ENCODE assay signal across 20 mouse cellular contexts in genomic region chr9:79516384-79516783, GRCm38 (mm10).
"Had no signal": no experiment of that assay in that cellular context is flagged by ENCODE, and none has a peak within 500 bp of the region (broad histone marks: within the 10 kb centered on the region; RNA-seq: fewer than 3 reads in every experiment).

No protein-coding gene starts in this region.

- H3K9ac ChIP-seq: limb, embryonic 12.5 days; limb, embryonic 15.5 days; liver, embryonic 14.5 days; liver, postnatal 0 days; midbrain, embryonic 12.5 days; midbrain, embryonic 15.5 days; neural tube, embryonic 12.5 days; neural tube, embryonic 15.5 days; stomach, embryonic 15.5 days had no signal

- H3K4me3 ChIP-seq: limb, embryonic 12.5 days; limb, embryonic 15.5 days; midbrain, embryonic 12.5 days; midbrain, embryonic 15.5 days; neural tube, embryonic 12.5 days; neural tube, embryonic 15.5 days; stomach, embryonic 15.5 days had no signal

- DNase-seq: kidney, adult 2 months; kidney, postnatal 10 days; kidney, postnatal 4 days; left cerebral cortex, postnatal 4 days; liver, postnatal 0 days; retina, postnatal 1 day; right cerebral cortex, postnatal 25 days; spleen, adult 18-20 months; thymus, postnatal 36 days had no signal

- H3K4me2 ChIP-seq: limb, embryonic 12.5 days; limb, embryonic 15.5 days; liver, embryonic 11.5 days; midbrain, embryonic 12.5 days; midbrain, embryonic 15.5 days; neural tube, embryonic 12.5 days; neural tube, embryonic 15.5 days; stomach, embryonic 15.5 days had no signal

- H3K27ac ChIP-seq: limb, embryonic 12.5 days; limb, embryonic 15.5 days; liver, embryonic 14.5 days; macrophage; midbrain, embryonic 12.5 days; midbrain, embryonic 15.5 days; neural tube, embryonic 12.5 days; neural tube, embryonic 15.5 days; stomach, embryonic 15.5 days had no signal

- H3K36me3 ChIP-seq: limb, embryonic 12.5 days; limb, embryonic 15.5 days; midbrain, embryonic 12.5 days; midbrain, embryonic 15.5 days; neural tube, embryonic 12.5 days; neural tube, embryonic 15.5 days; stomach, embryonic 15.5 days had no signal

- H3K9me3 ChIP-seq: limb, embryonic 12.5 days; limb, embryonic 15.5 days; midbrain, embryonic 12.5 days; midbrain, embryonic 15.5 days; neural tube, embryonic 12.5 days; neural tube, embryonic 15.5 days; stomach, embryonic 15.5 days had no signal

- H3K4me1 ChIP-seq: midbrain, embryonic 12.5 days; midbrain, embryonic 15.5 days; neural tube, embryonic 12.5 days; neural tube, embryonic 15.5 days; stomach, embryonic 15.5 days had no signal

- ATAC-seq: intestine, postnatal 0 days; liver, postnatal 0 days; midbrain, embryonic 15.5 days had no signal

- H3K27me3 ChIP-seq: limb, embryonic 12.5 days; limb, embryonic 15.5 days; midbrain, embryonic 12.5 days; midbrain, embryonic 15.5 days; neural tube, embryonic 12.5 days; neural tube, embryonic 15.5 days; stomach, embryonic 15.5 days had no signal
